Mouse (Mus musculus) spleen, adult 12 weeks (tissue): ENCODE results near the gene Zbtb22.
A peak's percentile ranks its signal among the peaks of the same experiment; 100 is the strongest.
"Not testable (repeated sequence)": the region's sequence is repeated elsewhere in the genome, so short reads cannot be mapped to it uniquely, and the experiment has no call there.

Source experiments
- DNase-seq: peaks from one replicate; pipeline ENCODE4 v3.0.0; 2022; ENCODE audit warnings: low spot score

The Zbtb22 gene

DNA sequence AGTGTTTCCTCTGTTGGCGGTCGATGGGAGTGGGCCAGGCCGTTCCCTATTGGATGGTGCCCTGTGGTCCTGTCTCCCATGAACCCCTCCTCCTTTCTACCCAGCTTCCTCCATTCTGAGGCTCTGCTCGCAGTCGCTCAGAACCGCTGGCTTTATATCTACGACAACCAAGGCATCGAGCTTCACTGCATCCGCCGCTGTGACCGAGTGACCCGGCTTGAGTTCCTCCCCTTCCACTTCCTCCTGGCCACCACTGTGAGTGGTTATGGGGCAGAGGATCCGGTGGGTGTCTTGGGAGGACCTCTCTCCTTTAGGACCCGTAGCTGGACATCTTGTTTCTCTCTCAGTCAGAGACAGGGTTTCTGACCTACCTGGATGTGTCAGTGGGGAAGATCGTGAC is 27.8 kb downstream of the Zbtb22 start:
- DNase-seq: no peak

DNA sequence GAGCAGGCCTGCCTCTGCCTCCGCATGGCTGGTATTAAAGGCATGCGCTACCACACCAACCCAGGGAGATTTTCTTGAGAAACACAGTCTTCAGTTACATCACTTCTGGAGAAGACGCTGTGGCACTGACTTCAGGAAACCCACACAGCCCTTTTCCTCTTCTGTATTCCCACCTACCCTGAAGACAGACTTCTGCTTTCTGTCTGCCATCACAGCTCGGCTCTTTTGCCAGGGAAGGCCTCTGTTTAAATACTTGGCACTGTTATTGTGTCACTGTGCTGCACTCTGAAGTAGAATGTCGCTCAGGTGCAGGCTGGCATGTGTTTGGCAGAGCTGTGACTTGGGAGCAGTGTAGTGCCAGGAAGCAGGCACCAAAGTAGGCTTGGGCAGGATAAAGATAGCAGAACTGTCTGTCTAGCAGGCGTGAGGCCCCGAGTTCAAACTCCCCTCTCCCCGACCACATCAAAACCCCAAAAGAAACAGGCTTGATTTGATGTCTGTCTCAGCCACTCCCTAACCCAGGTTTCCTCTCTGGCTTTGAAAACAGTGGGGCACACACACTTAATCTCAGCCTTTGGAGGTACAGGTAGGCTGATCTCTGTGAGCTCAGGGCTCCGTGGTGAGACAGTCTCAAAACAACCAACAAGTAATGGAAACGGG is 31.9 kb downstream of the Zbtb22 start:
- DNase-seq: no peak

DNA sequence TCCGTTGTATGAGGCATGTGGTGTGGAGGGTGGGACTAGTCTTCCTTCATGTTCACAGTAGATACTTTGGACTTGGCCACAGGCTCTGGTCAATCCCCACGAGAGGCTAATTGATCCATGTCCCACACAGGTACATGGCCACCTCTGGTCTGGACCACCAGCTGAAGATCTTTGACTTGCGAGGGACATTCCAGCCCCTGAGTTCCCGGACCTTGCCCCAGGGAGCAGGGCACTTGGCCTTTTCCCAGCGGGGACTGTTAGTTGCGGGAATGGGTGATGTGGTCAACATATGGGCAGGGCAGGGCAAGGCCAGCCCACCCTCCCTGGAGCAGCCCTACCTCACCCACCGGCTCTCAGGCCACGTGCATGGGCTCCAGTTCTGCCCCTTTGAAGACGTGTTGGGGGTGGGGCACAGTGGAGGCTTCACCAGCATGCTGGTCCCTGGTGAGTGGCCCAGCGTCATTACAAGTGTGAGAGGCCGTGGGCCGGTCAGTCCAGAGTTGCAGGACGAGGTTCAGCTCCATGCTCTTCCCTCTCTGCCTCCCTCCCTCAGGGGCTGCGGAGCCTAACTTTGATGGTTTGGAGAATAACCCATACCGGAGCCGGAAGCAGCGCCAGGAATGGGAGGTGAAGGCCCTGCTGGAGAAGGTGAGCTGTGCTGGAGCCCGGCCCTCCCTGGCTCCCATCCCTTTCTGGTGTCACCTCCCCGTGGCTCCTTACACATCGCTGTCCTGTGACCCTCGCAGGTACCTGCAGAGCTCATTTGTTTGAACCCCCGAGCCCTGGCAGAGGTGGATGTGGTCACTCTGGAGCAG is 32.6 kb downstream of the Zbtb22 start:
- no peak for DNase-seq

DNA sequence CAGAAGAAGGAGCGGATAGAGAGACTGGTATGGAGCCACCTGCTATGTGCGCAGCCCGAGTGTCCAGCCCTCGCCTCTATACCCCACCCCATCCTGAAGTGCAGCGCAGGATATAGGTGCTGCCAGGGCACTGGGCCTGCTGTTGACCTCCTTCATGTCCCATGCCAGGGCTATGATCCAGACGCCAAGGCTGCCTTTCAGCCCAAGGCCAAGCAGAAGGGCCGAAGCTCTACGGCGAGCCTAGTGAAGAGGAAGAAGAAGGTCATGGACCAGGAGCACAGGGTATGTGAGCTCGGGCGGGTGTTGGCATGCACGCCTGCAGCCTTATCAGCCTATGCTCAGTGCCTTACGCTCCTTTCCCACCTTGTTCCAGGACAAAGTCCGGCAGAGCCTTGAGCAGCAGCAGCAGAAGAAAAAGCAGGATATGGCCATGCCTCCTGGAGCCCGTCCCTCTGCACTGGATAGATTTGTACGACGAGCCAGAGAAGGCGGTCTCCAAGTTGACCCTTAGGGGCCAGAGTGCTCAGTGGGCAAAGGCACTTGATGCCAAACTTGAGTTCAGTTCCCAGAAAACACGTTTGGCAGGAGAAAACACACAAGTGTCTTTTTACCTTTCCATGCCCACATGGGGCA is 33.3 kb downstream of the Zbtb22 start:
- no peak for DNase-seq

DNA sequence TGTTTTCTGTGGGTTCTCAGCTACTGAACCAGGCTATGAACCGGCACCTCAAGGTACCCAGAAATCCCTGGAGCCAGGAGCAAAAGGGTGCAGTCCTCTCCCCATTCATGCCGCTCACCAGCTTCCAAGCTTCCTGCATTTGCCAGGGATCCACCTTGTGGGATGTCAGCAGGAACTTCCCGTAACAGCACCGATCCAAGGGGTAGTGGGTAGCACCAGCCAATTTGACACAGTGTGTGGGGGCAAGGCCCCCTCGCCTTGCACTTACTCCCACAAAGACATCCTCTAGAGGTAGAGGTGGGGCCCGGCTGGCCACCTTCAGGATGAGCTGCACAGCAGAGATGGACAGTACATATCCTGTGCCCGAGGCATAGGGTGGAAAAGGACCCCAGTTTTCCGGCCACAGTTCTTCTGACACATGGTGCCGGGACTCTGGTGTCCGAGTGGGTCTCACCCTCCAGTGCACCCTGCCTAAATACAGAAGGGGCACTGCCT is 34.5 kb downstream of the Zbtb22 start:
- no peak for DNase-seq

DNA sequence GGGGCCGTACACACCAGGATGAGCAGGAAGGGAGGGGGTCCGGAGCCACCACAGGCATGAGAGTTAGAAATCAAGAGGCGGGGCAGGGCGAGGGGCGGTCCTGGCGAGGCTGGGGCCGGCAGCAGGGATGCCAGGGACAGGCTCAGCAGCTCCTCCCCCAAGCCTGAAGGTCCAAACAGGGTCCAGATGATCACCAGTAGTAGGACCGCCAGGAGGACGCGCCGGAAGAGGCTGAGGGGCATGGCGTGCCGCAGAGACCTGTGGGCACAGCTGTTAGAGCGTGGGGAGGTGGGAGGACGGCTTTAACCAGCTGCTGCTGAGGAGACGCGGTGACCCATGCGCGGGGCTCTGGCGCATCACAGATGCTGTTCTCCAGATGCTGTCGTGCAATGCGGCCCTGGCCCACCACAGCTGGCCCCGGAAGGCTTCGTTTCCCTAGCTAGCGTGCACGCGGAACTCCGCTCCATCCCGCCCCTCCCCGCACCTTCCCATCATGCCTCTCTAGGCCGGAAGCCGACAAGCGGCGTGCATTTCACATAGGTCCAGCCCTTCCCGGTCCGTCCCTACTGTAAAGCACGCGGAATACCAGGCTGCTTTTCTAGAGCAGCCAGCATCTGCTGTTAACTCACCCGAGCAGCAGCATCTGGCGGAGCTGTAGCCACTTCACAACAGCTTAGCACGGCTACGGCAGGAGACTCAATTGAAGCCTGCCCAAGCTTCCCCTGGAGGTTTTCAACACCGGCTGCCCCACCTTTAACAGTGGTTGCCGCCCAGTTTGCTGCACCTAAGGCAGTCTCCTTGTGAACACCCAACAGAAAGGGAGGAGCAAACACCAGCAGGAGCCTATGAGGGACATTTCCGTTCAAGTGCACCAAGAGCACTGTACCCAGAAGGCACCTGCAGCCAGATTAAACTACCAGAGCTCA is 35.6 kb downstream of the Zbtb22 start, which contains the start of gene B3galt4:
B3galt4 (minus strand) TSS at position 468 of the 926 bp plus-strand sequence.
- DNase-seq: peak; percentile 64

DNA sequence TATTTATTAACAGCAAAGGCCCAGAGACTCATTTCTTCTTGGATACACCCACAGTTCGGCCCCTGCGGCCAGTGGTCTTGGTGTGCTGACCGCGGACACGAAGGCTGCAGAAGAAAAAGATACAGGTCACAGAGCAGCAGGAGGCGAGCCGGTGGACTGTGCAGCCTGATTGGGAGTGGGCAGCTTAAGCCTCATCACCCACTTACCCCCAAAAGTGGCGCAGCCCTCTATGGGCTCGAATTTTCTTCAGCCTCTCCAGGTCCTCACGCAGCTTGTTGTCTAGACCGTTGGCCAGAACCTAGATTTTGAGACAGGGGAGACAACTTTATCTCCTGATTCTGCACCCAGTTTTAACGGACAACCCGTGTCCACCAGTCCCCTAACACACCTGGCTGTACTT is 36.3 kb downstream of the Zbtb22 start:
- DNase-seq: not testable (repeated sequence)

DNA sequence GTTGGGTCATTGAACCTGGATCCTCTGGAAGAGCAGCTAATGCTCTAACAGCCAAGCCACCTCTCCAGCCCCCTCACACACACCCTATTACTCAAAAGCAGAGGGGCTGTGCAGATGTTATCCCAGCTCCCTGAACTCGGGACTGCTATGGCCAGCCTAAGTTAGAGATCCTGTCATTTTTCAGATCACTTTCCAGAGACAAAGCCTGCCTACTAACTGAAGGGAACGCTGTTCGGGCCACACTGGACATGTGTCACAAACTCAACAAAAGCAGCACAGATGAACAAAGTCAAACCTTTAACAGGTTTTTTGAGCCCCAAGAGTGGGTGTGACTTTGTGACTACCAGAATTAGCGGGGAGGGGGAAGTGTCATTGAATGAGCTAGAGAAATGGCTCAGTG is 37.2 kb downstream of the Zbtb22 start:
- DNase-seq: no peak

DNA sequence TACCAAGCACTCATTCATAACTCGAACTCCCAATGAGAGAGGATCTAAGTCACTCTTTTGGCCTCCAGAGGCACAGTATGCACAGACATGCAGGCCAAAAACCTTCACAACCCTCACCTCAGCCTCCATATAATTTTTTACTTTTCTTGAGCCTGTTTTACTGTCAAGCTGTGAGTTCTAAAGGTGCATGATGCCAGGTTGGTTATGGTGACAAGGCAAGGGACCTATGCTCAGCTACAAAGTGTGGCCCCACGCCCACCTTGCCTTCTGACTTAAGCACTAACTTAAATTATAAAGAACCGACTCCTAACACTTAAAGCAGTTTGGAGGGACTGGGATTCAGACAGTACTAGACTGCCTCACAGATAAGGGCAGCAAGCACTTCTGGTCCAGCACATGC is 37.6 kb downstream of the Zbtb22 start:
- DNase-seq: no peak

DNA sequence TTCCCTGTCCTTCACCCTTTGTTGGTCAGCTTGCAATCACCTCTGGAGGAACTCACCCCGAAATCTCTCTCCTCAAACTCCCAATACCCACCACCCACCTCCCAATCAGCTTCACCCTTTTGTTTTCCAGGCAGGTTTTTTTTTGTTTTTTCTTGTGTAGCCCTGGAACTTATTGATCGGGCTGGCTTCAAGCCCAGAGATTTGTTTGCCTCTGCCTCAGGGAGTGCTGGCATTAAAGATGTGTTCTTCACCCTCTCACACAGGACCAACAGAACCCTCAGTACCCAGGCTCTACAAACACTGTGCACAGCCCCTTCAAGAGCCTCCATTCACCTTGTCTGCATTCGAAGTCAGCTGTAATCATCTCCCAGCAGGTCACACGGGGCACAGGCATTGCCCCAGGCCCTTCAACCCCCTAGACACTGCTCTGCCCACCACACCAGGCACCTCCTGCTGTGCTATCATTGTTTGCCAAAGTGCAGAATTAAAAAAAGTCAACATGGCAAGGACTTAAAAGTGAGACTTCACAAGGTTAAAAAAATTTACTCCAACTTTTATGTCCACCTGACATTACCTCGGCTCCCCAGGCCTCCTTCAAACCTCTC is 38.4 kb downstream of the Zbtb22 start:
- DNase-seq: no peak

DNA sequence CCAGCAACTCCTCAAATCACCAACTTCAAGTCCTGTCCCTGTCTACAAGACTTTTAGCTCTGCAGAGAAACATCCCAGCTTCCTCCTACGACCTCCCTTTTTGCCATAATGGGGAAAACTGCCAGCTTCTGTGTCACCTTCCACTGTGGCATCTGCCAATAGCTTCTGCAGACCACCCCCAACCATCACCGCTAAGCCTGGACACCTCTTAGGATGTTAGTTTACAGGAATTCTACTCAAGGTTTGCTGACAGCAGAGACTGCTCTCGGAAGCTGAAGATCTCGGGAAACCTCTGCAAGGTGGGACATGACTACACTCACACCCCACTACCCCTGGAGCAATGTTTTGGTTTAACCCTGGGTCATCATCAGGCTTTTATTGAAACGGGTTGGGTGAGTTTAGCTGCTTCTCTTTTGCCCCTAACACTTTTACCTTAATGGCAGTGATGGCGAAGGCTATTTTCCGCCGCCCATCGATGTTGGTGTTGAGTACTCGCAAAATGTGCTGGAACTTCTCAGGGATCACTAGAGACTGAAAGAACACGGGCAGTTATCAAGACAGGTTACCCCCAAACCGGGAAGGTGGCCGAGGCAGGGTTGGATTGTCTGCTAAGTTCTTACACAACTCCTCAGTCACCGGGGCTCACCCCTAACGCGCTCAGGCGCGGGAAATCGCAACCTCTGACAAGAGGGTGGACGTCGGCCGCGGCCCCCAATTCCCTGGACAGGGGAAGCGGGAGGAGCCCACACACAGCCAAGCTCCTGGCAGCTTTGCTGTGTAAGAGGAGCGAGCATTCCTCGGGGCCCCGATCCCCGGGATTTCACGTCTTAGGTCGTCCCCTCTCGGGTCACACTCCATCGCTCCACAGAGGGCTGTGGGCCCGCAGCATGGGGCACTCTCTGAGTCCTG is 39.2 kb downstream of the Zbtb22 start:
- no peak for DNase-seq

DNA sequence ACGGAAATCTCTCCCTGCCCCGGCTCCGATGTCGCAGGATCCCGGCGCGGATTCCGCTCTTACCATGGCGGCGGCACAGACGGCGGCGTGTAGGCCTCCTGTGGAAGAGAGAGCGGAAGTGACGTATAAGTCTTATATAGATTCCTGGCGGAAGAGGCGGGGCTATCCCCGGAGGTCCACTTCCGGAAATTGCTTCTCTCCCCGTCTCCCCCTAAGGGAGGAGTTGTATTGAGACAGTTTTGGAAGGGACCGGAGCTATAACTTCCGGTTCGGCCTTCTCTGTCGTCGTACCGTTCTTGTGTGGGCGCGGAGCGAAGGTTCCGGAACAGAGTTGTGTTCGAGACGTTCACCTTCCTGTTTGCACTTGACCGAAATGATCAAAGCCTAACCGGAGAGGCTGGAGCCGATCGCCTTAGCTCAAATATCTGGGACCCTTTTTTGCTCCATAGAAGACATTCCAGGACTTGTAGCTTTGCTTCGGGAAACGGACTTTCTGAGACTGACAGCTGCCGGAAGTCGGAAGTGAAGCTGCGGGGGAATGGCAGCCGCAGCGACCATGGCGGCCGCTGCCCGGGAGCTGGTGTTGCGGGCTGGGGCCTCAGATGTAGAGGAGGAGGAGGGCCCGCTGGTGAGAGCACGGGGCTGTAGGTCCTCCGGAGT is 40.0 kb downstream of the Zbtb22 start, which contains the start of the genes Vps52 and Rps18:
Vps52 (plus strand) TSS at position 258 of the 660 bp plus-strand sequence.
Rps18 (minus strand) TSS at position 447 of the 660 bp plus-strand sequence.
- DNase-seq: peak; percentile 95

DNA sequence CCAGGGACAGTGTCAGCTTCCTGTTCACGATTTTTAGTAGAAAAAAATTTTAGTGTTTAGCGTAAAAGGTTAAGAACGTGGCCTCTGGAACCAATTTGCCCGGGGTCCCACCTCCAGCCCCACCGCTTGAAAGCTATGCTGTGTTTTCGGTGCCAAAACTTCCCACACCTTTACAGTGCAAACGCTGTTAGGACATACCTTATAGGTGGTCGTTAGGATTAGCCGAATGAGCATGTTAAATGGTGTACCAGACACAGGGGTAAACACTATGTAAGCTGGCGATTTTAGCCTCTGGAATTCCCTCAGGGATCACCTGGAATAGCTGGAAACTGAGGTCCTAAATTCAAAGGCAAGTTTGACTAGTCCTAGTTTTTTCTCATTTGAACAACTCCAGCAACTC is 40.6 kb downstream of the Zbtb22 start:
- DNase-seq: no peak

DNA sequence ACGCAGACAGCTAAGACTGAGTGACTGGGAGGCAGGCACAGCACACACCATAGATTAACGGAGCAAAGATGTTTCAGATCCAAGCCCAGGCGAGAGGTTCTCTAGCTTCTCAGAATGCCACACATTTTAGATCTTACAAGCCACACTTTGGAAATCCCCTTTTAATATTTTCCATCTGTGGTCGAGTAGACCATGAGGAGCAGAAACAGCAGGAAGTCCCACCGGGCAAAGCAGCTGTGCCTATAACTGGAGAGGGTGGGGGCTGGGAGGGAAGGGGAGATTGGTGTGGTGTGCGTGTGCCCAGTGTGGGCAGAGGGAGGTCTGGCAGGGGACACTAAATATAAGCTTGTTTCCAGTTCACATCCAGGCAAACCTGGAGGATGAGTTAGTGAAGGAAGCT is 41.8 kb downstream of the Zbtb22 start:
- DNase-seq: no peak

DNA sequence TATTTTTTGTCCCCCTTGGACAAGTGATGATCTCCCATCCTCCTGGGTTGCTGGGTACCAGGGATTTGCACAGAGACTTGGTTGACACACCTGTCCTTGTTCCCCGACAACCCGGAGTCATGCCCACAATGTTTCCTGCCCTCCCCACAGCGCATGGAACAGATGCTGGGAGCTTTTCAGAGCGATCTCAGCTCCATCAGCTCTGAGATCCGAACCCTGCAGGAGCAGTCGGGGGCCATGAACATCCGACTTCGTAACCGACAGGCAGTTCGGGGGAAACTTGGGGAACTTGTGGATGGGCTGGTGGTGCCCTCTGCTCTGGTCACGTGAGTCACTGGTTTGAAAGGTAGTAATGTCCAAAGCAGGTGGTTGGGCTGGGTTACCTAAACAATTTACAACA is 42.7 kb downstream of the Zbtb22 start:
- no peak for DNase-seq

DNA sequence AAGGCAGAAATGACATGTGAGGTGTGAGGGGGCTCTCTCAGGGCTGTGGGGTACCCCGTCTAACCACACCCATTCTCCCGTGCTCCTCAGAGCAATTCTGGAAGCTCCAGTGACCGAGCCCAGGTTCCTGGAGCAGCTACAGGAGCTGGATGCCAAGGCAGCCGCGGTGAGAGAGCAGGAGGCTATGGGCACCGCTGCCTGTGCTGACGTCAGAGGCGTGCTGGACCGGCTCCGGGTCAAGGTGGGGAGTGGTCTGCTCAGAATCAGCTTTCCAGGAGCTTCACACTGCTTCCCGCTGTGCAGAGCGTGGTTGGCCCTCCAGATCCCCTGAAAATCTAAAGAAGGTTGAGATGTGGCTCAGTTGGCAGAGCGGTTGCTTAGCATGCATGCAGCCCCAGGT is 43.4 kb downstream of the Zbtb22 start:
- no peak for DNase-seq

DNA sequence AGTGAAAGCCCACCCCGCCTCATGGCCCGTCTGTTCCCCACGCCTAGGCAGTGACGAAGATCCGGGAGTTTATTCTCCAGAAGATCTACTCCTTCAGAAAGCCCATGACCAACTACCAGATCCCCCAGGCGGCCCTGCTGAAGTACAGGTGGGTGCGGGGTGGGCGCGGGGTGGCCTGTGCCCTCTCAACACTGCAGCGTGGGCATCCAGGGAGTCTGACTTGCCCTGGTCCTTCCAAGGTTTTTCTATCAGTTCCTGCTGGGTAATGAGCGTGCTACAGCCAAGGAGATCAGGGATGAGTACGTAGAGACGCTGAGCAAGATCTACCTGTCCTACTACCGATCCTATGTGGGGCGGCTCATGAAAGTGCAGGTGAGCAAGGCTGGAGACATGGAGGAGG is 44.2 kb downstream of the Zbtb22 start:
- no peak for DNase-seq

DNA sequence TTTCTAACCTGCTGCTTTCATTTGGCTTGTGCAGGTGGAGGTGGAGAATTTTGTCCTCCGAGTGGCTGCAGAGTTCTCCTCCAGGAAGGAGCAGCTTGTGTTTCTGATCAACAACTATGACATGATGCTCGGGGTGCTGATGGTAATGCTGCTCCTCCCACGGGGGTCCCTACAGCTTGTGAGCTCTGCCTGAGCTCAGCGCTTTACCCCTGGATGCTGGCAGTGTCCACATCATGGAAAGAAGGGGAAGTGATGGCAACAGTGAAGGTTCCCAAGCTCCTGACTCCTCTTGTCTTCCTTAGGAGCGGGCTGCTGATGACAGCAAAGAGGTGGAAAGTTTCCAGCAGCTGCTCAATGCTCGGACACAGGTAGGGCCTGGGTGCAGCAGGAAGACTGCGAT is 47.2 kb downstream of the Zbtb22 start:
- DNase-seq: no peak

DNA sequence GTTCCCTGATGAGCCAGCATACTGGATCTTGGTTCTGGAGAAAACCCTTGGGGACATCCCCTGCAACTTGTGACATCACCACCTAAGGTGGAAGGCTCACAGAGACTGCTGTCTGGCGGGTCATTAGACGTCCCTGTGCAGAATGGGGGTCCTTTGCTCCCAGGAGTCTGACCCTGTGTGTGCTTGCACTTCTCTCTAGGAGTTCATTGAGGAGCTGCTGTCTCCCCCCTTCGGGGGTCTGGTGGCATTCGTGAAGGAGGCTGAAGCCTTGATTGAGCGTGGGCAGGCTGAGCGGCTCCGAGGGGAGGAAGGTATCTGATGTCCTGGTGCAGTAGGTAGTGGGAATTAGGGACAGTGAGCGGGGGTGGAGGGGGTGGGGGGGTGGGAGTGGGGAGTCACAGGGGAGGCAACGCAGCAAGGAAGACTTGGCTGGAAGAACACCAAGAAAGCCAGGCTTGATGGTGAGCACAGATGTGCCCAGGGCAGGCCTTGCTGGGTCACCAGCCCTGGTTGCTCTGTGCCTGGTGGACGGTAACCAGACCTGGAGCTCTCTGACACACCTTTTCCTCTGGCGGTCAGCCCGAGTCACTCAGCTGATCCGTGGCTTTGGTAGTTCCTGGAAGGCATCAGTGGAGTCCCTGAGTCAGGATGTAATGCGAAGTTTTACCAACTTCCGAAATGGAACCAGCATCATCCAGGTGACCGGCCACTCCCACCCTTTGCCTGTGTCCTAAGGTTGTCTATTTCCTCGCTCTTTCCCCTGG is 49.6 kb downstream of the Zbtb22 start:
- no peak for DNase-seq
